Mouse (Mus musculus): ENCODE measurements around the gene Mpped2. TPM values are rescaled to one million over a fixed set of nuclear protein-coding genes. Genes with fewer than 3 reads are reported as not detected.

The Mpped2 gene
- polyA plus RNA-seq, 1 experiment from 2014 or later: 23.1 TPM

DNA sequence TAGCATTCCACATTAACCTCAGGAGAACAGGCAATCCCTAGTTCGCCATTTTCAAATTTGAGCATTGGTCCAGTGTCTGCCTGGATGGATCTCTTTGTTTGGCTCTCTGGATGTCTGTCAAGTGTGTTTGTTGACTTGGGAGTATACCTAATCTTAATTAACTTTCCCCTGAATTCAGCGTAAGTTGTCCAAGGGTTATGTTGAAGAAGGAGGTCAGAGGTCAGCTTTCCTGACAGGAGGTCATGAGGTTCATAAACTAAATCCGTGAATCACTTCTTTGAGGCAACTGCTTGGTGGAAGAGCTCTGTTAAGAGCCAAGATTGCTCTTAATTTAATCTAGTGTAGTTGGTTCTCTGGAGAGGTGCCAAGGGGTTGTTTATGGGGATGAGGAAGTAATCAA is 200.3 kb downstream of the Mpped2 start:
- no peaks in the 10 kb centered on the region for H3K36me3 ChIP-seq (ENCODE audit: control insufficient read depth, insufficient read depth, low read length)
- no peak for ATAC-seq (ENCODE audit: low read depth)
- no peak overlapping the region for H3K27ac ChIP-seq (ENCODE audit: low read length)
- H3K4me2 ChIP-seq (ENCODE audit: low read depth, low read length): no peak overlapping the region
- WGBS: 29% methylated on average over 3 of the region's 3 CpGs
- H3K27me3 ChIP-seq (ENCODE audit: control insufficient read depth, insufficient read depth, low read depth, low read length): no peaks in the 10 kb centered on the region
- H3K4me1 ChIP-seq (replicated peaks; ENCODE audit: control insufficient read depth, insufficient read depth, low read length): peaks cover 12% of the 10 kb centered on the region
- H3K9ac ChIP-seq (ENCODE audit: low read length): no peak overlapping the region
- H3K4me3 ChIP-seq (ENCODE audit: low read length): no peak overlapping the region
- no peaks in the 10 kb centered on the region for H3K9me3 ChIP-seq (ENCODE audit: control insufficient read depth, low read length)

DNA sequence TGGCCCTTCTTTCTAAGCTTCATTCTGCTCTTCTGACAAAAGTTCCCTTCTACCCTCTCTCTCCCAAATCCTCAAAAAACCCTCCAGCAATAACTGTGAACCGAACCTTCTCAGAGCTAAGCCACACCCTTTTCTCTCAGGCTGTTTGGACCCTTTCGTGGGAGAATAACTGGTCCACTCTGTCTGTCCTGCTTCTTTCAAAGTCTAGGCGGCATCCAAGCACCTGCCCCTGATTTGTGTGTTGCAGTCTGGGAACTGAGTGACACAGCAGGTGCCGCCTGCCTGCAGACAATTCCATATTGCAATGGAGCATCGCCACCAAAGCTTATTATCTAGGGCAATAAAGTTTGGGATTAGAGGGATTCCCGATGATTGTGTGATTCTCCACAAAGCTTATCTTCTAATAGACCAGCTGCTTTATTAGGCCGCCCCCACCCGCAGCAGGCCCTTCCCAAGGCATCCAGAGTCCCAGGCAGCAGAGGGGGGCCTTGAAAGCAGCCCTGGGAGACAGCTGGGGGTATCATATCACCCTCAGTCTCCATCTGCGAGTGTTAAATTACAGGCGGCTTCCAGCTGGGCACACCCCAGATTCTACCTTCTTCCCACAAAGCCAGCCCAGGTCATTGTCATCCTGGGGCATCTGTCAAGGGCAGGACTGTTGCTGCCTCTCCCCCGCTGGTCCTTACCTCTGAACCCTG is 202.4 kb downstream of the Mpped2 start:
- Histone ChIP-seq H3K9me3 (ENCODE audit: control insufficient read depth, low read length) (no peaks in the 10 kb centered on the region), H3K9ac (ENCODE audit: low read length) (no peak overlapping the region), H3K4me3 (ENCODE audit: low read length) (no peak overlapping the region), H3K4me1 (replicated peaks; ENCODE audit: control insufficient read depth, insufficient read depth, low read length) (no peaks in the 10 kb centered on the region), H3K27ac (ENCODE audit: low read length) (no peak overlapping the region), H3K27me3 (ENCODE audit: control insufficient read depth, insufficient read depth, low read depth, low read length) (no peaks in the 10 kb centered on the region), H3K4me2 (ENCODE audit: low read depth, low read length) (no peak overlapping the region), H3K36me3 (ENCODE audit: control insufficient read depth, insufficient read depth, low read length) (no peaks in the 10 kb centered on the region)
- WGBS: 44% methylated on average over 11 of the region's 11 CpGs
- no peak for ATAC-seq (ENCODE audit: low read depth)

DNA sequence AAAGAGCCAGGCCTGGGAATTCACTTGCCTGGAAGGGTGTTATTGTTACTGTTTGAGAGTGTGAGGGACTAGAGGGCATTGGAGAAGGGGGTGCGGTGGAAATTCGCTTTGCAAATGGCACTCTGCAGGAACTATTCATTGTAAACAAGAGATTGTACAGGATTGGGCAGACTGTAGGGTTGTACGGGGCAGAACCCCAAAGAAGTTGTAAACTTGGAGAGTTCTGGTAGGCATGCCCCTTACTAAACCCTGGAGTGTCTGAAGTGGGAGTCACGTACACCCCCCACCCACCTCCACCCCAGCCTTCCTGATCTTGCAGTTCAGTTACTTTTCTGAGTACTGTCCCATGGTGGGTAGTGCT is 202.9 kb downstream of the Mpped2 start:
- Histone ChIP-seq H3K4me2 (ENCODE audit: low read depth, low read length) (no peak overlapping the region), H3K4me3 (ENCODE audit: low read length) (no peak overlapping the region), H3K27ac (ENCODE audit: low read length) (no peak overlapping the region), H3K9ac (ENCODE audit: low read length) (no peak overlapping the region), H3K9me3 (ENCODE audit: control insufficient read depth, low read length) (no peaks in the 10 kb centered on the region), H3K4me1 (replicated peaks; ENCODE audit: control insufficient read depth, insufficient read depth, low read length) (no peaks in the 10 kb centered on the region), H3K36me3 (ENCODE audit: control insufficient read depth, insufficient read depth, low read length) (no peaks in the 10 kb centered on the region), H3K27me3 (ENCODE audit: control insufficient read depth, insufficient read depth, low read depth, low read length) (no peaks in the 10 kb centered on the region)
- 45% methylated on average over 4 of the region's 4 CpGs for WGBS
- ATAC-seq (ENCODE audit: low read depth): no peak

DNA sequence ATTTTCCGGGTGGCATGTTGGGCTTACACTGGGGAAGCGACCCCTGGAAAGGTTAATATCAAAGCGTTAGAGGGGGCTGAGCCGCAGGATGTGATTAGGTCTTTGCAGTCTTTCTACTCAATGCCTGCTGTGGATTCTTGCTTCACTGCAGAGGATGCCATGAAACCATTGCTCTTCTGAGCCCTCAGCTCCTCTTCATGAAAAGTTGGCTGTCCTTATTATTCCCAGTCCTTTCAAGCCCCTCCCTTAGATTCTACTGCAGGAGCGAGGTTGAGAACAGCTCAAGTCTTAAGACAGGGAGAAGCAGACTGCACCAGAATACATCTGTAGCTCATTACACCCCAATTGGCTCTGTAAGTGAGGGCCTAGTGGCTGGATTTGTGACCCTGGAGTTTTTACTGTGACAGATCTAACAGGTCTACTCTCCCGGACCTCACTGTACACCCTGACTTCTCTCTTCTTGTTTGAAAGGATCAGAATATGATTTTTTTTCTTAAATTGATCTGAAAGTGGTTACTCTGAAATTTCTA is 218.9 kb downstream of the Mpped2 start:
- Histone ChIP-seq H3K9me3 (ENCODE audit: control insufficient read depth, low read length) (no peaks in the 10 kb centered on the region), H3K27ac (ENCODE audit: low read length) (no peak overlapping the region), H3K4me2 (ENCODE audit: low read depth, low read length) (no peak overlapping the region), H3K36me3 (ENCODE audit: control insufficient read depth, insufficient read depth, low read length) (no peaks in the 10 kb centered on the region), H3K4me3 (ENCODE audit: low read length) (no peak overlapping the region), H3K4me1 (replicated peaks; ENCODE audit: control insufficient read depth, insufficient read depth, low read length) (no peaks in the 10 kb centered on the region), H3K27me3 (ENCODE audit: control insufficient read depth, insufficient read depth, low read depth, low read length) (no peaks in the 10 kb centered on the region), H3K9ac (ENCODE audit: low read length) (no peak overlapping the region)
- ATAC-seq (ENCODE audit: low read depth): no peak
- WGBS: 71% methylated on average over 6 of the region's 6 CpGs
